Mouse (Mus musculus) heart, embryonic 11.5 days (tissue): Measurements from ENCODE around the gene Ddx39b. TPM values are rescaled to one million over a fixed set of nuclear protein-coding genes. Genes with fewer than 3 reads are reported as not detected.
"Not testable (repeated sequence)": the region's sequence is repeated elsewhere in the genome, so short reads cannot be mapped to it uniquely, and the experiment has no call there.

ENCODE experiments used
- ATAC-seq: fragments of 200-750 bp; cut with Nextera tagmentation; replicated peaks from 2 replicates; pipeline ENCODE4 v1.8.0; 2017; ENCODE audit warnings: moderate library complexity; ENCODE audit not compliant: insufficient number of reproducible peaks, low FRiP score, low TSS enrichment
- H3K27ac ChIP-seq: fragments of 300-500 bp; sonication (generic); 2 replicates; pipeline ENCODE4 v1.5.1; 2014; ENCODE audit warnings: mild to moderate bottlenecking, low read depth, low read length
- H3K27me3 ChIP-seq: fragments of 300-500 bp; sonication (generic); 2 replicates; pipeline ENCODE4 v1.6.1; 2014; ENCODE audit warnings: mild to moderate bottlenecking, low read length, mixed read lengths; ENCODE audit not compliant: control insufficient read depth, insufficient read depth
- H3K36me3 ChIP-seq: fragments of 300-500 bp; sonication (generic); 2 replicates; pipeline ENCODE4 v1.6.1; 2014; ENCODE audit warnings: mild to moderate bottlenecking, low read length, moderate library complexity, mixed read lengths; ENCODE audit not compliant: control insufficient read depth, insufficient read depth
- H3K4me1 ChIP-seq: fragments of 300-500 bp; sonication (generic); 2 replicates; pipeline ENCODE4 v1.6.1; 2014; ENCODE audit warnings: low read length; ENCODE audit not compliant: control insufficient read depth, insufficient read depth
- H3K4me2 ChIP-seq: fragments of 300-500 bp; sonication (generic); 2 replicates; pipeline ENCODE4 v1.6.1; 2014; ENCODE audit warnings: mild to moderate bottlenecking, moderate library complexity
- H3K4me3 ChIP-seq: fragments of 300-500 bp; sonication (generic); 2 replicates; pipeline ENCODE4 v1.5.1; 2014; ENCODE audit warnings: low read depth, low read length
- H3K9ac ChIP-seq: fragments of 300-500 bp; sonication (generic); 2 replicates; pipeline ENCODE4 v1.6.1; 2014; ENCODE audit warnings: mild to moderate bottlenecking, low read depth, low read length, moderate library complexity
- H3K9me3 ChIP-seq: fragments of 300-500 bp; sonication (generic); replicated peaks from 2 replicates; pipeline ENCODE4 v1.6.1; 2016; ENCODE audit warnings: low read length; ENCODE audit not compliant: control insufficient read depth
- WGBS: fragments of 180-500 bp; shearing (Covaris S2); extraction: QIAGEN DNeasy Blood & Tissue Kit; methylation state at CpG from one replicate; pipeline ENCODE4 v1.1.7; 2014; ENCODE audit not compliant: insufficient replicate concordance; 5-methylcytosine and 5-hydroxymethylcytosine counted together
- polyA plus RNA-seq: library from polyadenylated mRNA; unstranded; fragments of >200 nt; fragmentation: Nextera tagmentation; extraction: Ambion mirVana; gene quantifications from 2 replicates; pipeline ENCODE4 v1.2.1, GENCODE M21; 2014

Gene Ddx39b
- polyA plus RNA-seq, 1 experiment from 2014 or later: 318 TPM

- H3K36me3 ChIP-seq: peaks cover 16% of the 10 kb centered on the region
- H3K9ac ChIP-seq: no peak overlapping the region
- H3K4me1 ChIP-seq: peaks cover 3% of the 10 kb centered on the region
- no peak for ATAC-seq
- WGBS: 89% methylated on average over 5 of the region's 5 CpGs
- H3K4me3 ChIP-seq: no peak overlapping the region
- no peak overlapping the region for H3K4me2 ChIP-seq
- H3K27ac ChIP-seq: no peak overlapping the region
- no peaks in the 10 kb centered on the region for H3K9me3 ChIP-seq
- no peaks in the 10 kb centered on the region for H3K27me3 ChIP-seq
Observed at GRCm38 (mm10) chr17:35225456-35225855, 16.1 kb upstream of the Ddx39b start.

- 80% methylated on average over 14 of the region's 14 CpGs for WGBS
Observed at GRCm38 (mm10) chr17:35226561-35227046, 14.9 kb upstream of the Ddx39b start.

GRCm38 (mm10) chr17:35231022-35231421, 10.5 kb upstream of the Ddx39b start:
- no peak overlapping the region for H3K27ac ChIP-seq
- H3K9me3 ChIP-seq: no peaks in the 10 kb centered on the region
- no peaks in the 10 kb centered on the region for H3K27me3 ChIP-seq
- no peak overlapping the region for H3K9ac ChIP-seq
- peaks cover 15% of the 10 kb centered on the region; the same call in 1 of the 2 replicates for H3K36me3 ChIP-seq
- peaks cover 13% of the 10 kb centered on the region for H3K4me1 ChIP-seq
- no peak for ATAC-seq
- WGBS: 90% methylated on average over 10 of the region's 10 CpGs
- no peak overlapping the region for H3K4me3 ChIP-seq
- H3K4me2 ChIP-seq: no peak overlapping the region

More at GRCm38 (mm10) chr17:35226561-35227046, 14.9 kb upstream of the Ddx39b start:
- H3K36me3 ChIP-seq: peaks cover 20% of the 10 kb centered on the region
- no peaks in the 10 kb centered on the region for H3K9me3 ChIP-seq
- H3K27ac ChIP-seq: 0 out of 2 replicates have a peak overlapping the region, but pooled peaks have one; percentile 5
- H3K4me2 ChIP-seq: no peak overlapping the region
- no peaks in the 10 kb centered on the region for H3K4me1 ChIP-seq
- no peak overlapping the region for H3K4me3 ChIP-seq
- ATAC-seq: no peak
- H3K27me3 ChIP-seq: no peaks in the 10 kb centered on the region
- no peak overlapping the region for H3K9ac ChIP-seq

- H3K9me3 ChIP-seq: no peaks in the 10 kb centered on the region
- no peak overlapping the region for H3K4me3 ChIP-seq
- H3K27me3 ChIP-seq: no peaks in the 10 kb centered on the region
- H3K4me2 ChIP-seq: no peak overlapping the region; the same call in 1 of the 2 replicates
- no peak for ATAC-seq
- H3K27ac ChIP-seq: no peak overlapping the region
- peaks cover 16% of the 10 kb centered on the region for H3K4me1 ChIP-seq
- H3K9ac ChIP-seq: no peak overlapping the region
- WGBS: 15% methylated on average over 12 of the region's 12 CpGs
- H3K36me3 ChIP-seq: peaks cover 15% of the 10 kb centered on the region; the same call in 1 of the 2 replicates
Observed at GRCm38 (mm10) chr17:35232043-35232442, 9.5 kb upstream of the Ddx39b start.

- H3K27ac ChIP-seq: no peak overlapping the region
- 82% methylated on average over 5 of the region's 5 CpGs for WGBS
- no peaks in the 10 kb centered on the region for H3K9me3 ChIP-seq
- ATAC-seq: no peak
- H3K9ac ChIP-seq: no peak overlapping the region
- no peak overlapping the region for H3K4me2 ChIP-seq
- H3K4me3 ChIP-seq: no peak overlapping the region
- H3K27me3 ChIP-seq: no peaks in the 10 kb centered on the region
- peaks cover 16% of the 10 kb centered on the region for H3K4me1 ChIP-seq
- peaks cover 15% of the 10 kb centered on the region; the same call in 1 of the 2 replicates for H3K36me3 ChIP-seq
Observed at GRCm38 (mm10) chr17:35232659-35233058, 8.9 kb upstream of the Ddx39b start.

- H3K9me3 ChIP-seq: no peaks in the 10 kb centered on the region
- H3K9ac ChIP-seq: 0 out of 2 replicates have a peak within 1 kb of the TSS, but pooled peaks have one; percentile 16
- H3K36me3 ChIP-seq: peaks cover 13% of the 10 kb centered on the region; the same call in 1 of the 2 replicates
- peak; percentile 1; the same call in 1 of the 2 replicates for ATAC-seq
- H3K4me2 ChIP-seq: peak within 1 kb of the TSS; percentile 90
- peak within 1 kb of the TSS; percentile 83 for H3K27ac ChIP-seq
- H3K4me1 ChIP-seq: peaks cover 16% of the 10 kb centered on the region
- WGBS: 68% methylated on average over 18 of the region's 18 CpGs
- no peaks in the 10 kb centered on the region for H3K27me3 ChIP-seq
- H3K4me3 ChIP-seq: peak within 1 kb of the TSS; percentile 67
Observed at GRCm38 (mm10) chr17:35233114-35233980, 8.2 kb upstream of the Ddx39b start, which contains the start of gene Atp6v1g2. Atp6v1g2 (plus strand) TSS chr17:35233660.

- H3K4me3 ChIP-seq: peak overlapping the region; percentile 67
- not testable (repeated sequence) for ATAC-seq, H3K36me3 ChIP-seq, H3K9ac ChIP-seq, H3K27me3 ChIP-seq, H3K9me3 ChIP-seq
- WGBS: 83% methylated on average over 7 of the region's 7 CpGs
- peaks cover 16% of the 10 kb centered on the region for H3K4me1 ChIP-seq
- peak overlapping the region; percentile 83 for H3K27ac ChIP-seq
- peak overlapping the region; percentile 90 for H3K4me2 ChIP-seq
Observed at GRCm38 (mm10) chr17:35234090-35234489, 7.5 kb upstream of the Ddx39b start.

GRCm38 (mm10) chr17:35234903-35235302, 6.6 kb upstream of the Ddx39b start:
- ATAC-seq: peak; percentile 6; the same call in 1 of the 2 replicates
- Histone ChIP-seq H3K9me3 (no peaks in the 10 kb centered on the region), H3K4me3 (peak overlapping the region; percentile 67), H3K27me3 (no peaks in the 10 kb centered on the region), H3K4me2 (peak overlapping the region; percentile 90), H3K4me1 (peaks cover 16% of the 10 kb centered on the region), H3K27ac (peak overlapping the region; percentile 96), H3K36me3 (0 out of 2 replicates have a peak, but pooled peaks cover 5% of the 10 kb centered on the region), H3K9ac (peak overlapping the region; percentile 93)
- 6% methylated on average over 28 of the region's 31 CpGs for WGBS
